Mouse (Mus musculus) monocyte, adult 59 days (primary cell): ENCODE results near the gene Iqcd. TPM values are rescaled to one million over a fixed set of nuclear protein-coding genes. Genes with fewer than 3 reads are reported as not detected.

ENCODE experiments used
- total RNA-seq, 2 experiments: library from RNA; stranded (reverse); gene quantifications; one replicate each; pipeline ENCODE4 v1.2.4; 2023

Iqcd gene
- not detected for total RNA-seq

GRCm38 (mm10) chr5:120588569-120589094 is at the start of gene Iqcd, which contains the start of gene Tpcn1:
Iqcd (plus strand) TSS chr5:120589016.
Tpcn1 (minus strand) TSS chr5:120588673.

GRCm38 (mm10) chr5:120612442-120612821 is 23.6 kb downstream of the Iqcd start, which contains the start of the genes Rita1 and Ddx54:
Rita1 (minus strand) TSS chr5:120612589.
Ddx54 (plus strand) TSS chr5:120612739.

GRCm38 (mm10) chr5:120634131-120634530 is 45.3 kb downstream of the Iqcd start, which contains the start of gene Cfap73:
Cfap73 (minus strand) TSS chr5:120634235.

GRCm38 (mm10) chr5:120648569-120649373 is 60.0 kb downstream of the Iqcd start, which contains the start of gene Rasal1:
Rasal1 (plus strand) TSS chr5:120648812.

Other genes starting within 250 kb of the Iqcd start
- gene Lhx5, start 157.3 kb upstream of the Iqcd start, total RNA-seq = not detected
- gene Sdsl, start 116.2 kb upstream of the Iqcd start, total RNA-seq = not detected
- not detected for gene Sds, start 112.5 kb upstream of the Iqcd start, total RNA-seq
- 10 to 100 TPM; 56.4 to 58.9 TPM for gene Plbd2, start 85.4 kb upstream of the Iqcd start, total RNA-seq
- gene Slc8b1, start 77.8 kb upstream of the Iqcd start, total RNA-seq = 100 to 1,000 TPM; 302 to 324 TPM
- gene Tpcn1, start 343 bp upstream of the Iqcd start, total RNA-seq = 10 to 100 TPM; 35.2 to 48.9 TPM
- 1 to 10 TPM; 3.6 to 6.1 TPM for gene Rita1, start 23.6 kb downstream of the Iqcd start, total RNA-seq
- 100 to 1,000 TPM; 100 to 112 TPM for gene Ddx54, start 23.7 kb downstream of the Iqcd start, total RNA-seq
- gene Cfap73, start 45.2 kb downstream of the Iqcd start, total RNA-seq = not detected
- not detected for gene Rasal1, start 59.8 kb downstream of the Iqcd start, total RNA-seq
- gene Dtx1, start 122.9 kb downstream of the Iqcd start, total RNA-seq = 1 to 10 TPM; 1.5 to 3.1 TPM
- gene Oas2, start 160.8 kb downstream of the Iqcd start, total RNA-seq = 10 to 100 TPM; 12.5 to 18.8 TPM
- 10 to 100 TPM; 15.4 to 27.5 TPM for gene Oas3, start 188.6 kb downstream of the Iqcd start, total RNA-seq
- not detected for gene Oas1e, start 206.5 kb downstream of the Iqcd start, total RNA-seq
- gene Oas1c, start 223.5 kb downstream of the Iqcd start, total RNA-seq = 1 to 10 TPM; 1.1 to 2.1 TPM